Mouse (Mus musculus) liver, postnatal 0 days (tissue): ENCODE measurements at regions not wholly inside any gene's neighbourhood (a gene's known extent, or its start where the extent isn't known, plus 50 kb on each side); places are given as distances from the start of the nearest gene placed in this dataset.

Experiments used
- ATAC-seq: fragments of 200-750 bp; cut with Nextera tagmentation; 2 replicates; pipeline ENCODE4 v1.8.0; 2017; ENCODE audit warnings: mild to moderate bottlenecking, moderate library complexity
- DNase-seq: peaks from one replicate; pipeline ENCODE4 v3.0.0-alpha.2; 2016
- H3K27ac ChIP-seq: fragments of 300-500 bp; sonication (generic); 2 replicates; pipeline ENCODE4 v1.5.1; 2014; ENCODE audit warnings: antibody characterized with exemption, moderate library complexity, mild to moderate bottlenecking, low read depth
- H3K27me3 ChIP-seq: fragments of 300-500 bp; sonication (generic); 2 replicates; pipeline ENCODE4 v1.6.1; 2014; ENCODE audit warnings: low read length, control low read depth, mixed read lengths; ENCODE audit not compliant: insufficient read depth
- H3K36me3 ChIP-seq: fragments of 300-500 bp; sonication (generic); replicated peaks from 2 replicates; pipeline ENCODE4 v1.6.1; 2014; ENCODE audit warnings: mild to moderate bottlenecking, control low read depth, low read length, moderate library complexity, mixed read lengths; ENCODE audit not compliant: insufficient read depth
- H3K4me1 ChIP-seq: fragments of 300-500 bp; sonication (generic); 2 replicates; pipeline ENCODE4 v1.6.1; 2014; ENCODE audit warnings: antibody characterized with exemption, mild to moderate bottlenecking, control low read depth; ENCODE audit not compliant: insufficient read depth
- H3K4me2 ChIP-seq: fragments of 300-500 bp; sonication (generic); 2 replicates; pipeline ENCODE4 v1.6.1; 2014; ENCODE audit warnings: low read depth, mild to moderate bottlenecking, low read length, moderate library complexity, mixed read lengths
- H3K4me3 ChIP-seq: fragments of 300-500 bp; sonication (generic); 2 replicates; pipeline ENCODE4 v1.5.1; 2014; ENCODE audit warnings: low read depth, low read length
- H3K9ac ChIP-seq: fragments of 300-500 bp; sonication (generic); replicated peaks from 2 replicates; pipeline ENCODE4 v1.6.1; 2014; ENCODE audit warnings: mild to moderate bottlenecking, moderate library complexity
- H3K9me3 ChIP-seq: fragments of 300-500 bp; sonication (generic); 2 replicates; pipeline ENCODE4 v1.6.1; 2016; ENCODE audit warnings: mild to moderate bottlenecking, control low read depth, low read length, mixed read lengths
- CTCF ChIP-seq: sonication (generic); IDR thresholded peaks from 2 replicates; pipeline ENCODE4 v1.5.1; 2016; ENCODE audit warnings: antibody characterized with exemption, low read depth
- EP300 ChIP-seq: IDR thresholded peaks from 2 replicates; pipeline ENCODE4 v1.6.1; 2016; ENCODE audit warnings: antibody characterized with exemption, low read depth, mild to moderate bottlenecking
- WGBS: fragments of 180-500 bp; shearing (Covaris S2); extraction: QIAGEN DNeasy Blood & Tissue Kit; methylation state at CpG from one replicate; pipeline ENCODE4 v1.1.7; 2014; ENCODE audit not compliant: insufficient replicate concordance; 5-methylcytosine and 5-hydroxymethylcytosine counted together

DNA sequence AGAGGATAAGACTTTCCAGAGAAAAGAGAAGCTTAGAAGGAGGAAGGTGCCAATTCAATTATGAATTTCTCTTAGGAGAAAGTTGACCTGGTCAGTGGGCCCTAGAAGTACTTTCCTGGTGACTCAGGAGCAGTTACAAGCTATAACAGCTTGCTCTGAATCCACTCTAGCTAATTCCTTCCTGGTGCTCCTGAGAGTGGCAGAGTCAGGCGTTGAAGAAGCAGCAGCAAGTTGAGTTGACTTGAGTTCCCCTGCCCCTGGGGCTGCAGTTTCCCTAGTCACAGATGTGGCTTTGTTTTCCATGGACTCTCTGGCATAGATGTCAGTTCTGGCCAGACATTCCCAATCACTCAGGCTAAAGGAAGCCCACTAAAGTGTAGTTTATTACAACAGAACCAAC is 85.9 kb downstream of the Osr1 start:
- Histone ChIP-seq H3K4me3 (no peak overlapping the region), H3K4me1 (no peaks in the 10 kb centered on the region), H3K4me2 (no peak overlapping the region), H3K36me3 (no peaks in the 10 kb centered on the region), H3K27me3 (no peaks in the 10 kb centered on the region), H3K9me3 (no peaks in the 10 kb centered on the region), H3K27ac (no peak overlapping the region), H3K9ac (no peak overlapping the region)
- DNase-seq = no peak
- WGBS = 38% methylated on average over 1 of the region's 1 CpGs
- no peak for ATAC-seq
- TF ChIP-seq CTCF (no peak), EP300 (no peak)

- no peaks in the 10 kb centered on the region for H3K4me1 ChIP-seq
- no peak for ATAC-seq
- no peak overlapping the region for H3K27ac ChIP-seq
- no peak overlapping the region for H3K9ac ChIP-seq
- no peak overlapping the region for H3K4me3 ChIP-seq
- DNase-seq = no peak
- no peaks in the 10 kb centered on the region for H3K9me3 ChIP-seq
- WGBS = 54% methylated on average over 3 of the region's 3 CpGs
- no peaks in the 10 kb centered on the region for H3K36me3 ChIP-seq
- H3K4me2 ChIP-seq = no peak overlapping the region
- H3K27me3 ChIP-seq = no peaks in the 10 kb centered on the region
- TF ChIP-seq CTCF (no peak), EP300 (no peak)
These were observed 86.4 kb downstream of the Osr1 start for GRCm38 (mm10) chr12:9656324-9656723.

DNA sequence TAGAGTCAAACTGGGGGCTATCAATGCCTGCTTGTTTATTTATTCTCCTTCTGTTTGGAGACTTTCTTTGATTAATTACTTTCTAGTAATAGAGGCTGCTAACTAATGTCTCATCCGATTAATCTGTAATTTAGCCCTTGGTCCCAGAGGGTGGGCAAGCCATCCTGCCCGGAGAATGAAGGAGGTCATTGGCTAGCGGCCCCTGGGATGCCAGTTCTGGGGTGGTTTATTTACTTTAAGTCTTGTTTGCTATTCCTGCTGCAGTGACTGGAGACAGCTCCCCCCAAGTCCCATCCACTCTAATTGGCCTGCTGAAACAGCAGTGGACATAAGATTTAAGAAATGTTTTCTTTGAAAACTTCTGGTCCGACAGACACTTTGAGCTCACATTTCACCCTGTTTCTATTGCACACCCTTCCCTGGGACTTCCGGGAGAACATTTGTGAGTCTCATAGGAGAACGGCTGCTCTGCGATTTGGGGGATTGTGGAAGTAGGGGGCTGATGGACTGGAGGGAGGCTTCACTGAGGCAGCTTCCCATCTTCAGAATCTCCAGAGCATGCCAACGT is 87.4 kb downstream of the Osr1 start:
- DNase-seq (no peak), ATAC-seq (no peak)
- no peaks in the 10 kb centered on the region for H3K27me3 ChIP-seq
- TF ChIP-seq EP300 (no peak), CTCF (no peak)
- no peak overlapping the region for H3K9ac ChIP-seq
- 39% methylated on average over 8 of the region's 8 CpGs for WGBS
- no peak overlapping the region for H3K27ac ChIP-seq
- no peaks in the 10 kb centered on the region for H3K9me3 ChIP-seq
- no peak overlapping the region for H3K4me2 ChIP-seq
- H3K4me1 ChIP-seq = no peaks in the 10 kb centered on the region
- no peaks in the 10 kb centered on the region for H3K36me3 ChIP-seq
- H3K4me3 ChIP-seq = no peak overlapping the region

GRCm38 (mm10) chr12:9657793-9658192 is 87.9 kb downstream of the Osr1 start:
- H3K36me3 ChIP-seq = no peaks in the 10 kb centered on the region
- H3K4me3 ChIP-seq = no peak overlapping the region
- TF ChIP-seq EP300 (no peak), CTCF (no peak)
- no peaks in the 10 kb centered on the region for H3K27me3 ChIP-seq
- 61% methylated on average over 8 of the region's 8 CpGs for WGBS
- H3K9me3 ChIP-seq = no peaks in the 10 kb centered on the region
- no peak overlapping the region for H3K4me2 ChIP-seq
- H3K27ac ChIP-seq = no peak overlapping the region
- no peaks in the 10 kb centered on the region for H3K4me1 ChIP-seq
- no peak overlapping the region for H3K9ac ChIP-seq
- no peak for DNase-seq
- ATAC-seq = no peak

- Histone ChIP-seq H3K9ac (no peak overlapping the region), H3K36me3 (no peaks in the 10 kb centered on the region), H3K4me3 (no peak overlapping the region), H3K9me3 (no peaks in the 10 kb centered on the region), H3K27me3 (no peaks in the 10 kb centered on the region), H3K4me1 (no peaks in the 10 kb centered on the region), H3K27ac (no peak overlapping the region), H3K4me2 (no peak overlapping the region)
- DNase-seq = no peak
- no peak for ATAC-seq
- TF ChIP-seq CTCF (no peak), EP300 (no peak)
- 21% methylated on average over 1 of the region's 1 CpGs for WGBS
These were observed 90.4 kb downstream of the Osr1 start for GRCm38 (mm10) chr12:9660299-9660698.

- Histone ChIP-seq H3K4me2 (no peak overlapping the region), H3K9me3 (no peaks in the 10 kb centered on the region), H3K27ac (no peak overlapping the region), H3K4me1 (no peaks in the 10 kb centered on the region), H3K9ac (no peak overlapping the region), H3K4me3 (no peak overlapping the region), H3K36me3 (no peaks in the 10 kb centered on the region), H3K27me3 (no peaks in the 10 kb centered on the region)
- ATAC-seq = no peak
- DNase-seq = no peak
- TF ChIP-seq CTCF (no peak), EP300 (no peak)
These were observed 118.9 kb downstream of the Osr1 start for GRCm38 (mm10) chr12:9688776-9689175.

GRCm38 (mm10) chr12:9689541-9689940 is 119.6 kb downstream of the Osr1 start:
- H3K9me3 ChIP-seq = no peaks in the 10 kb centered on the region
- TF ChIP-seq CTCF (no peak), EP300 (no peak)
- DNase-seq (no peak), ATAC-seq (no peak)
- no peaks in the 10 kb centered on the region for H3K4me1 ChIP-seq
- H3K9ac ChIP-seq = no peak overlapping the region
- WGBS = 75% methylated on average over 4 of the region's 4 CpGs
- H3K36me3 ChIP-seq = no peaks in the 10 kb centered on the region
- H3K27ac ChIP-seq = no peak overlapping the region
- no peaks in the 10 kb centered on the region for H3K27me3 ChIP-seq
- no peak overlapping the region for H3K4me2 ChIP-seq
- H3K4me3 ChIP-seq = no peak overlapping the region
